Mouse (Mus musculus) bone marrow, adult 2 months (tissue): ENCODE results near the gene Nfe2l3. TPM values are rescaled to one million over a fixed set of nuclear protein-coding genes. Genes with fewer than 3 reads are reported as not detected.

Experiments
- H3K27ac ChIP-seq: fragments of 200-500 bp; 2 replicates; pipeline ENCODE4 v1.5.1; 2012; ENCODE audit warnings: low read depth, mild to moderate bottlenecking, control low read depth, inconsistent platforms, low read length; ENCODE audit not compliant: control insufficient read depth, poor library complexity, insufficient read depth
- H3K4me1 ChIP-seq: fragments of 200-500 bp; 2 replicates; pipeline ENCODE4 v1.6.1; 2011; ENCODE audit warnings: low read length; ENCODE audit not compliant: control insufficient read depth, insufficient read depth
- H3K4me3 ChIP-seq: fragments of 200-500 bp; replicated peaks from 2 replicates; pipeline ENCODE3; 2011; ENCODE audit warnings: mild to moderate bottlenecking, low read depth, low read length, control low read depth; ENCODE audit not compliant: control insufficient read depth
- CTCF ChIP-seq: fragments of 200-500 bp; IDR thresholded peaks from 2 replicates; pipeline ENCODE4 v1.5.1; 2011; ENCODE audit warnings: low read length, control low read depth; ENCODE audit not compliant: control insufficient read depth, insufficient read depth
- POLR2A ChIP-seq: fragments of 200-500 bp; IDR thresholded peaks from 2 replicates; pipeline ENCODE4 v1.6.1; 2011; ENCODE audit warnings: low read depth, mild to moderate bottlenecking, control low read depth, low read length, borderline replicate concordance; ENCODE audit not compliant: control insufficient read depth
- WGBS: fragments of 180-500 bp; shearing (Covaris S2); methylation state at CpG from one replicate; pipeline ENCODE4 v1.1.7; 2018; 5-methylcytosine and 5-hydroxymethylcytosine counted together
- polyA plus RNA-seq: library from polyadenylated mRNA; stranded (reverse); fragments of >200 nt; gene quantifications from 2 replicates; pipeline ENCODE4 v1.2.4, GENCODE M21; 2011; ENCODE audit warnings: low replicate concordance; ENCODE audit not compliant: missing spikeins, insufficient read depth, insufficient read length

The Nfe2l3 gene
- polyA plus RNA-seq, 1 experiment = not detected

- H3K27ac ChIP-seq = no peak overlapping the region
- H3K4me3 ChIP-seq = no peak overlapping the region
- no peaks in the 10 kb centered on the region for H3K4me1 ChIP-seq
- 64% methylated on average over 2 of the region's 2 CpGs for WGBS
- no peak for TF ChIP-seq CTCF
- TF ChIP-seq POLR2A = no peak
Measured at GRCm38 (mm10) chr6:51458925-51459312, 26.4 kb downstream of the Nfe2l3 start.

- Histone ChIP-seq H3K27ac (no peak overlapping the region), H3K4me3 (no peak overlapping the region), H3K4me1 (no peaks in the 10 kb centered on the region)
- no peak for TF ChIP-seq CTCF
- TF ChIP-seq POLR2A = no peak
- WGBS = 91% methylated on average over 5 of the region's 5 CpGs
Measured at GRCm38 (mm10) chr6:51459313-51460020, 27.0 kb downstream of the Nfe2l3 start.

GRCm38 (mm10) chr6:51460021-51460360 is 27.5 kb downstream of the Nfe2l3 start:
- Histone ChIP-seq H3K27ac (no peak overlapping the region), H3K4me3 (no peak overlapping the region), H3K4me1 (no peaks in the 10 kb centered on the region)
- TF ChIP-seq CTCF (no peak), POLR2A (no peak)
- 85% methylated on average over 4 of the region's 4 CpGs for WGBS

GRCm38 (mm10) chr6:51460363-51460762 is 27.9 kb downstream of the Nfe2l3 start:
- TF ChIP-seq CTCF (no peak), POLR2A (no peak)
- no peaks in the 10 kb centered on the region for H3K4me1 ChIP-seq
- no peak overlapping the region for H3K4me3 ChIP-seq
- H3K27ac ChIP-seq = no peak overlapping the region
- WGBS = 90% methylated on average over 3 of the region's 3 CpGs

GRCm38 (mm10) chr6:51467649-51468048 is 35.2 kb downstream of the Nfe2l3 start:
- Histone ChIP-seq H3K4me3 (peak overlapping the region; percentile 69), H3K4me1 (no peaks in the 10 kb centered on the region; the same call in 1 of the 2 replicates), H3K27ac (no peak overlapping the region)
- 0% methylated on average over 2 of the region's 2 CpGs for WGBS
- TF ChIP-seq POLR2A = no peak
- TF ChIP-seq CTCF = no peak

- WGBS = under 1% methylated on average over 63 of the region's 63 CpGs
- H3K27ac ChIP-seq = peak overlapping the region; percentile 97
- TF ChIP-seq CTCF (peak; percentile 10; the same call in 1 of the 2 replicates), POLR2A (peak; percentile 53; the same call in 1 of the 2 replicates)
- peak overlapping the region; percentile 82 for H3K4me3 ChIP-seq
- H3K4me1 ChIP-seq = no peaks in the 10 kb centered on the region; the same call in 1 of the 2 replicates
Measured at GRCm38 (mm10) chr6:51468891-51469561, 36.6 kb downstream of the Nfe2l3 start.

GRCm38 (mm10) chr6:51469715-51470310 is 37.3 kb downstream of the Nfe2l3 start, which contains the start of gene Hnrnpa2b1:
Gene Hnrnpa2b1 (minus strand): TSS chr6:51469894.
- Histone ChIP-seq H3K4me1 (no peaks in the 10 kb centered on the region; the same call in 1 of the 2 replicates), H3K27ac (peak within 1 kb of the TSS; percentile 98), H3K4me3 (peak within 1 kb of the TSS; percentile 82)
- under 1% methylated on average over 63 of the region's 63 CpGs for WGBS
- TF ChIP-seq CTCF (no peak), POLR2A (peak; percentile 99)
